Comparison of ENCODE assay signal across 8 mouse cellular contexts in the genomic region with DNA sequence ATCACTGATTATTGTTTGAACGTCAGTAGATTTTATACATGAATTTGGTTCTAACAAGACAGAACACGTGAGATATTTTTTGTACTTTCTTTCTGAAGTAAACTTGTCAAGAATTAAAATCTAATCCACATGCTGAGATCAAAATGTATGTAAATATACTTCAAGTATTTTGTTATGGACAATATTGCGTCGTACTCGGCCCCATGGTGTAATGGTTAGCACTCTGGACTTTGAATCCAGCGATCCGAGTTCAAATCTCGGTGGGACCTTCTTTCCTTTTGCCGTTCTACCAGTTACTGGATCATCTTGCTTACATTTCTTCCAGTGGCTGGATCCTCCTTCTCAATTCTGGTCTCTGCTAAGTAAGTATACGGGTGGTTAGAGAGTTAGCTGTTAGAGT. TPM values are rescaled to one million over a fixed set of nuclear protein-coding genes. Genes with fewer than 3 reads are reported as not detected.
DNase-seq lines count a peak whose midpoint lies in the region; ATAC-seq and TF ChIP-seq lines count a peak whose summit lies in the region.

No protein-coding gene starts in this region.

- TF ChIP-seq EP300 in heart, adult 2 months (IDR thresholded peaks at IDR 0.05; ENCODE audit: insufficient read depth, low read depth, low read length), result 0 out of 2 replicates have a peak, but pooled peaks have one; percentile 42

- H3K36me3 ChIP-seq in embryonic facial prominence, embryonic 13.5 days, result no peaks in the 10 kb centered on the region
- H3K36me3 ChIP-seq in heart, adult 2 months (ENCODE audit: control insufficient read depth, insufficient read depth, low read length), result no peaks in the 10 kb centered on the region
- H3K36me3 ChIP-seq in kidney, adult 2 months (ENCODE audit: control insufficient read depth, insufficient read depth, low read length), result no peaks in the 10 kb centered on the region
- H3K36me3 ChIP-seq in limb, embryonic 10.5 days, result no peaks in the 10 kb centered on the region
- no peaks in the 10 kb centered on the region for H3K36me3 ChIP-seq in midbrain, embryonic 10.5 days
- H3K36me3 ChIP-seq in spleen, adult 2 months (ENCODE audit: control insufficient read depth, insufficient read depth, low read length), result no peaks in the 10 kb centered on the region

- H3K4me1 ChIP-seq in embryonic facial prominence, embryonic 13.5 days, result peaks cover 4% of the 10 kb centered on the region
- no peaks in the 10 kb centered on the region; the same call in 1 of the 2 replicates for H3K4me1 ChIP-seq in heart, adult 2 months (ENCODE audit: control insufficient read depth, insufficient read depth, low read length)
- H3K4me1 ChIP-seq in kidney, adult 2 months (ENCODE audit: control insufficient read depth, insufficient read depth, low read length), result no peaks in the 10 kb centered on the region
- H3K4me1 ChIP-seq in limb, embryonic 10.5 days, result peaks cover 5% of the 10 kb centered on the region
- peaks cover 19% of the 10 kb centered on the region for H3K4me1 ChIP-seq in midbrain, embryonic 10.5 days
- no peaks in the 10 kb centered on the region for H3K4me1 ChIP-seq in spleen, adult 2 months (ENCODE audit: control insufficient read depth, insufficient read depth, insufficient read length)

- no peaks in the 10 kb centered on the region for H3K79me2 ChIP-seq in heart, adult 2 months (replicated peaks; ENCODE audit: control insufficient read depth, insufficient read depth, low read length)

- H3K27ac ChIP-seq in embryonic facial prominence, embryonic 13.5 days, result peak overlapping the region; percentile 39; the same call in 1 of the 2 replicates
- peak overlapping the region; percentile 6; the same call in 1 of the 2 replicates for H3K27ac ChIP-seq in heart, adult 2 months
- H3K27ac ChIP-seq in kidney, adult 2 months (ENCODE audit: insufficient read depth, low read depth, low read length), result peak overlapping the region; percentile 45; the same call in 1 of the 2 replicates
- no peak overlapping the region for H3K27ac ChIP-seq in limb, embryonic 10.5 days
- no peak overlapping the region for H3K27ac ChIP-seq in midbrain, embryonic 10.5 days (replicated peaks)
- no peak overlapping the region for H3K27ac ChIP-seq in spleen, adult 2 months (ENCODE audit: insufficient read depth, low read length)

- H3K4me3 ChIP-seq in embryonic facial prominence, embryonic 13.5 days, result peak overlapping the region; percentile 55
- peak overlapping the region; percentile 53 for H3K4me3 ChIP-seq in heart, adult 2 months
- 0 out of 2 replicates have a peak overlapping the region, but pooled peaks have one; percentile 7 for H3K4me3 ChIP-seq in kidney, adult 2 months (ENCODE audit: insufficient read depth, low read depth, low read length)
- peak overlapping the region; percentile 51 for H3K4me3 ChIP-seq in limb, embryonic 10.5 days
- H3K4me3 ChIP-seq in midbrain, embryonic 10.5 days, result peak overlapping the region; percentile 60
- peak overlapping the region; percentile 13; the same call in 1 of the 2 replicates for H3K4me3 ChIP-seq in spleen, adult 2 months (ENCODE audit: extremely low read depth, insufficient read depth, insufficient read length)

- no peak for TF ChIP-seq POLR2A in heart, adult 2 months (IDR thresholded peaks at IDR 0.05; ENCODE audit: insufficient read depth, low read depth, low read length)
- TF ChIP-seq POLR2A in kidney, adult 2 months (IDR thresholded peaks at IDR 0.05; ENCODE audit: low read depth, low read length), result no peak
- TF ChIP-seq POLR2A in spleen, adult 2 months (IDR thresholded peaks at IDR 0.05; ENCODE audit: low read depth, low read length), result no peak

- H3K4me2 ChIP-seq in embryonic facial prominence, embryonic 13.5 days, result peak overlapping the region; percentile 74

- H3K9me3 ChIP-seq in embryonic facial prominence, embryonic 13.5 days, result no peaks in the 10 kb centered on the region
- no peaks in the 10 kb centered on the region for H3K9me3 ChIP-seq in limb, embryonic 10.5 days (replicated peaks)
- H3K9me3 ChIP-seq in midbrain, embryonic 10.5 days (replicated peaks), result no peaks in the 10 kb centered on the region

- no peak for TF ChIP-seq CTCF in heart, adult 2 months (IDR thresholded peaks at IDR 0.05)
- no peak for TF ChIP-seq CTCF in kidney, adult 2 months (conservative IDR thresholded peaks at IDR 0.05; ENCODE audit: insufficient read depth, insufficient read length, low read depth, low read length)
- TF ChIP-seq CTCF in spleen, adult 2 months (IDR thresholded peaks at IDR 0.05; ENCODE audit: extremely low read depth, insufficient read depth, insufficient read length, insufficient replicate concordance), result no peak

- no peaks in the 10 kb centered on the region for H3K27me3 ChIP-seq in embryonic facial prominence, embryonic 13.5 days
- H3K27me3 ChIP-seq in heart, adult 2 months (ENCODE audit: control insufficient read depth, insufficient read depth, low read length), result no peaks in the 10 kb centered on the region
- H3K27me3 ChIP-seq in kidney, adult 2 months (replicated peaks; ENCODE audit: control insufficient read depth, insufficient read depth, low read length), result no peaks in the 10 kb centered on the region
- H3K27me3 ChIP-seq in limb, embryonic 10.5 days (ENCODE audit: low read depth, poor library complexity, severe bottlenecking), result no peaks in the 10 kb centered on the region
- H3K27me3 ChIP-seq in midbrain, embryonic 10.5 days (ENCODE audit: low read depth, poor library complexity, severe bottlenecking), result no peaks in the 10 kb centered on the region
- H3K27me3 ChIP-seq in spleen, adult 2 months (ENCODE audit: control insufficient read depth, insufficient read depth, low read length), result no peaks in the 10 kb centered on the region

- no peak for ATAC-seq in embryonic facial prominence, embryonic 13.5 days (ENCODE audit: insufficient number of reproducible peaks, insufficient read depth, low FRiP score, low TSS enrichment, low read depth)

- H3K9ac ChIP-seq in embryonic facial prominence, embryonic 13.5 days, result peak overlapping the region; percentile 63
- no peak overlapping the region for H3K9ac ChIP-seq in heart, adult 2 months (ENCODE audit: low read depth, low read length)

- intact Hi-C loops in heart, adult 2 months (cut with DNase I), result loop anchor here (1.0 to 5.0 kb wide), 3 partner anchors 11 to 152 kb away; a partner anchor contains a TSS

- WGBS in embryonic facial prominence, embryonic 13.5 days, result under 1% methylated on average over 10 of the region's 10 CpGs
- under 1% methylated on average over 10 of the region's 10 CpGs for WGBS in heart, adult 2 months
- WGBS in kidney, adult 2 months, result under 1% methylated on average over 10 of the region's 10 CpGs
- WGBS in limb, embryonic 10.5 days, result under 1% methylated on average over 10 of the region's 10 CpGs
- under 1% methylated on average over 10 of the region's 10 CpGs for WGBS in midbrain, embryonic 10.5 days
- 2% methylated on average over 10 of the region's 10 CpGs for WGBS in spleen, adult 2 months

- peak; percentile 67 for DNase-seq in 3134 (ENCODE audit: extremely low read depth, insufficient read length, low spot score)
- DNase-seq in adrenal gland, adult 2 months, result peak; percentile 87
- peak; percentile 79 to 86 for DNase-seq in heart, adult 2 months
- peak; percentile 90 for DNase-seq in kidney, adult 2 months
- peak; percentile 72 for DNase-seq in limb, embryonic 10.5 days (ENCODE audit: low spot score)
- DNase-seq in midbrain, embryonic 10.5 days (ENCODE audit: low spot score), result peak; percentile 75
- peak in 1 of 2 experiments; percentile 49 for DNase-seq in spleen, adult 2 months (ENCODE audit: low read depth in 1 of 2, low spot score in 2 of 2)

RNA-seq across cellular contexts. Expression of a gene that starts 11.4 kb away (rescaled TPM):
- 100 to 1,000 TPM; 338 to 400 TPM for total RNA-seq in adrenal gland, adult 2 months (2021)
- 20.2 and 33.8 TPM in 2 replicates for polyA plus RNA-seq in adrenal gland, adult 2 months (2012; rRNA removed)
- polyA plus RNA-seq in embryonic facial prominence, embryonic 13.5 days (2015; fragmentation: Nextera tagmentation; extraction: Ambion mirVana), result 7.3 and 7.9 TPM in 2 replicates
- total RNA-seq in heart, adult 2 months (2021), result 100 to 1,000 TPM; 212 to 239 TPM
- polyA plus RNA-seq in heart, adult 2 months (2012; rRNA removed), result 53.1 and 61.9 TPM in 2 replicates
- polyA plus RNA-seq in kidney, adult 2 months (2012; rRNA removed), result 44.7 and 57.5 TPM in 2 replicates
- 2.4 and 4.5 TPM in 2 replicates for polyA plus RNA-seq in limb, embryonic 10.5 days (2016; fragmentation: Nextera tagmentation; extraction: Ambion mirVana)
- polyA plus RNA-seq in midbrain, embryonic 10.5 days (2016; fragmentation: Nextera tagmentation; extraction: Ambion mirVana), result 2.0 and 4.1 TPM in 2 replicates
- 26.5 and 53.6 TPM in 2 replicates for polyA plus RNA-seq in spleen, adult 2 months (2012; rRNA removed)

RNA-seq across cellular contexts. Expression of a gene that starts 14.3 kb away (rescaled TPM):
- 10 to 100 TPM; 17.9 to 20.0 TPM for total RNA-seq in adrenal gland, adult 2 months (2021)
- polyA plus RNA-seq in adrenal gland, adult 2 months (2012; rRNA removed), result 24.9 and 66.0 TPM in 2 replicates
- polyA plus RNA-seq in embryonic facial prominence, embryonic 13.5 days (2015; fragmentation: Nextera tagmentation; extraction: Ambion mirVana), result 6.6 and 13.4 TPM in 2 replicates
- 1 to 10 TPM; 4.4 to 9.8 TPM for total RNA-seq in heart, adult 2 months (2021)
- polyA plus RNA-seq in heart, adult 2 months (2012; rRNA removed), result 1.9 and 2.0 TPM in 2 replicates
- 4.3 and 8.0 TPM in 2 replicates for polyA plus RNA-seq in kidney, adult 2 months (2012; rRNA removed)
- polyA plus RNA-seq in limb, embryonic 10.5 days (2016; fragmentation: Nextera tagmentation; extraction: Ambion mirVana), result 8.0 and 11.7 TPM in 2 replicates
- 4.7 and 9.5 TPM in 2 replicates for polyA plus RNA-seq in midbrain, embryonic 10.5 days (2016; fragmentation: Nextera tagmentation; extraction: Ambion mirVana)
- polyA plus RNA-seq in spleen, adult 2 months (2012; rRNA removed), result 733 and 772 TPM in 2 replicates

RNA-seq across cellular contexts. Expression of a gene that starts 15.8 kb away (rescaled TPM):
- total RNA-seq in adrenal gland, adult 2 months (2021), result 1 to 10 TPM; 2.2 to 7.1 TPM
- 3.2 and 3.5 TPM in 2 replicates for polyA plus RNA-seq in adrenal gland, adult 2 months (2012; rRNA removed)
- polyA plus RNA-seq in embryonic facial prominence, embryonic 13.5 days (2015; fragmentation: Nextera tagmentation; extraction: Ambion mirVana), result 5.3 and 6.7 TPM in 2 replicates
- 1 to 10 TPM in 1 of 2 experiments, under 1 TPM in 1; 0.94 to 2.1 TPM for total RNA-seq in heart, adult 2 months (2021)
- polyA plus RNA-seq in heart, adult 2 months (2012; rRNA removed), result 0.80 and 1.8 TPM in 2 replicates
- 0.25 and 0.58 TPM in 2 replicates for polyA plus RNA-seq in kidney, adult 2 months (2012; rRNA removed)
- polyA plus RNA-seq in limb, embryonic 10.5 days (2016; fragmentation: Nextera tagmentation; extraction: Ambion mirVana), result 4.7 and 5.3 TPM in 2 replicates
- 5.5 and 5.6 TPM in 2 replicates for polyA plus RNA-seq in midbrain, embryonic 10.5 days (2016; fragmentation: Nextera tagmentation; extraction: Ambion mirVana)
- 34.4 and 52.1 TPM in 2 replicates for polyA plus RNA-seq in spleen, adult 2 months (2012; rRNA removed)

RNA-seq across cellular contexts. Expression of a gene that starts 23.8 kb away (rescaled TPM):
- 1 to 10 TPM; 3.0 to 3.2 TPM for total RNA-seq in adrenal gland, adult 2 months (2021)
- 1.2 and 1.5 TPM in 2 replicates for polyA plus RNA-seq in adrenal gland, adult 2 months (2012; rRNA removed)
- 0.98 and 1.4 TPM in 2 replicates for polyA plus RNA-seq in embryonic facial prominence, embryonic 13.5 days (2015; fragmentation: Nextera tagmentation; extraction: Ambion mirVana)
- 1 to 10 TPM; 1.1 to 1.2 TPM for total RNA-seq in heart, adult 2 months (2021)
- polyA plus RNA-seq in heart, adult 2 months (2012; rRNA removed), result 0.29 and 0.61 TPM in 2 replicates
- 0.27 and 0.36 TPM in 2 replicates for polyA plus RNA-seq in kidney, adult 2 months (2012; rRNA removed)
- polyA plus RNA-seq in limb, embryonic 10.5 days (2016; fragmentation: Nextera tagmentation; extraction: Ambion mirVana), result 0.56 and 0.69 TPM in 2 replicates
- 1.00 and 1.0 TPM in 2 replicates for polyA plus RNA-seq in midbrain, embryonic 10.5 days (2016; fragmentation: Nextera tagmentation; extraction: Ambion mirVana)
- polyA plus RNA-seq in spleen, adult 2 months (2012; rRNA removed), result 4.9 and 8.4 TPM in 2 replicates

RNA-seq across cellular contexts. Expression of a gene that starts 24.4 kb away (rescaled TPM):
- total RNA-seq in adrenal gland, adult 2 months (2021), result 10 to 100 TPM; 16.8 to 18.0 TPM
- 3.0 and 3.1 TPM in 2 replicates for polyA plus RNA-seq in adrenal gland, adult 2 months (2012; rRNA removed)
- 1.2 and 1.3 TPM in 2 replicates for polyA plus RNA-seq in embryonic facial prominence, embryonic 13.5 days (2015; fragmentation: Nextera tagmentation; extraction: Ambion mirVana)
- total RNA-seq in heart, adult 2 months (2021), result 1 to 10 TPM; 5.1 to 5.5 TPM
- polyA plus RNA-seq in heart, adult 2 months (2012; rRNA removed), result 0.94 and 1.1 TPM in 2 replicates
- polyA plus RNA-seq in kidney, adult 2 months (2012; rRNA removed), result 0.74 and 0.87 TPM in 2 replicates
- polyA plus RNA-seq in limb, embryonic 10.5 days (2016; fragmentation: Nextera tagmentation; extraction: Ambion mirVana), result 1.3 and 1.4 TPM in 2 replicates
- polyA plus RNA-seq in midbrain, embryonic 10.5 days (2016; fragmentation: Nextera tagmentation; extraction: Ambion mirVana), result 1.1 and 1.5 TPM in 2 replicates
- 10.2 and 16.1 TPM in 2 replicates for polyA plus RNA-seq in spleen, adult 2 months (2012; rRNA removed)

Comparison
In these comparisons a context has a peak if more than half of its experiments do, and no peak if none do; other contexts are left out.
1. H3K27ac ChIP-seq: peak in embryonic facial prominence, embryonic 13.5 days (single experiment), heart, adult 2 months (single experiment) and kidney, adult 2 months (single experiment); none in limb, embryonic 10.5 days (single experiment), midbrain, embryonic 10.5 days (single experiment) and spleen, adult 2 months (single experiment).
2. H3K4me3 ChIP-seq: peak in every context shown above with its lines; median percentile 60 in midbrain, embryonic 10.5 days; 55 in embryonic facial prominence, embryonic 13.5 days; 53 in heart, adult 2 months; 51 in limb, embryonic 10.5 days; 13 in spleen, adult 2 months; 7 in kidney, adult 2 months.
3. RNA of a gene that starts 14.3 kb away (polyA plus RNA-seq): 733 to 772 TPM in spleen, adult 2 months; 24.9 to 66.0 TPM in adrenal gland, adult 2 months, 8.0 to 11.7 TPM in limb, embryonic 10.5 days, 4.7 to 9.5 TPM in midbrain, embryonic 10.5 days, 6.6 to 13.4 TPM in embryonic facial prominence, embryonic 13.5 days, 4.3 to 8.0 TPM in kidney, adult 2 months and 1.9 to 2.0 TPM in heart, adult 2 months; every median in the first group is over 10 times any median in the second.